Mouse (Mus musculus): ENCODE results near the gene Mtif3. TPM values are rescaled to one million over a fixed set of nuclear protein-coding genes. Genes with fewer than 3 reads are reported as not detected.
A peak's percentile ranks its signal among the peaks of the same experiment; 100 is the strongest.
"Not testable (repeated sequence)": the region's sequence is repeated elsewhere in the genome, so short reads cannot be mapped to it uniquely, and the experiment has no call there.

Gene Mtif3
- total RNA-seq, 4 experiments from 2014 or later = 18.4 to 23.7 (median 19.1) TPM

GRCm38 (mm10) chr5:146955651-146956050 is 7.9 kb downstream of the Mtif3 start:
- DNase-seq (ENCODE audit: low spot score in 2 of 2) = no peak

GRCm38 (mm10) chr5:146954576-146954975 is 9.0 kb downstream of the Mtif3 start:
- no peak for DNase-seq (ENCODE audit: low spot score in 2 of 2)

- DNase-seq (ENCODE audit: low spot score in 2 of 2) = peak; percentile 42 to 53
Observed at GRCm38 (mm10) chr5:146948508-146949088, 15.0 kb downstream of the Mtif3 start, which contains the start of gene Gtf3a. Gene Gtf3a (plus strand): TSS chr5:146948657.

- DNase-seq (ENCODE audit: low spot score in 2 of 2) = no peak
Observed at GRCm38 (mm10) chr5:146948041-146948507, 15.5 kb downstream of the Mtif3 start.

GRCm38 (mm10) chr5:146947497-146947896 is 16.1 kb downstream of the Mtif3 start:
- DNase-seq (ENCODE audit: low spot score in 2 of 2) = no peak

GRCm38 (mm10) chr5:146946682-146947081 is 16.9 kb downstream of the Mtif3 start:
- DNase-seq (ENCODE audit: low spot score in 2 of 2) = no peak

- DNase-seq (ENCODE audit: low spot score in 2 of 2) = no peak
Observed at GRCm38 (mm10) chr5:146944568-146944967, 19.0 kb downstream of the Mtif3 start.

- DNase-seq (ENCODE audit: low spot score in 2 of 2) = no peak
Observed at GRCm38 (mm10) chr5:146942965-146943364, 20.6 kb downstream of the Mtif3 start.

- not testable (repeated sequence) for DNase-seq (ENCODE audit: low spot score in 2 of 2)
Observed at GRCm38 (mm10) chr5:146941939-146942338, 21.7 kb downstream of the Mtif3 start.

GRCm38 (mm10) chr5:146940219-146940618 is 23.4 kb downstream of the Mtif3 start:
- DNase-seq (ENCODE audit: low spot score in 2 of 2) = no peak

GRCm38 (mm10) chr5:146939109-146939796 is 24.3 kb downstream of the Mtif3 start:
- no peak for DNase-seq (ENCODE audit: low spot score in 2 of 2)

- no peak for DNase-seq (ENCODE audit: low spot score in 2 of 2)
Observed at GRCm38 (mm10) chr5:146937541-146938503, 25.8 kb downstream of the Mtif3 start.

- DNase-seq (ENCODE audit: low spot score in 2 of 2) = no peak
Observed at GRCm38 (mm10) chr5:146933466-146933865, 30.1 kb downstream of the Mtif3 start.

GRCm38 (mm10) chr5:146931904-146932553 is 31.6 kb downstream of the Mtif3 start:
- no peak for DNase-seq (ENCODE audit: low spot score in 2 of 2)

- DNase-seq (ENCODE audit: low spot score in 2 of 2) = no peak
Observed at GRCm38 (mm10) chr5:146931422-146931821, 32.2 kb downstream of the Mtif3 start.

- DNase-seq (ENCODE audit: low spot score in 2 of 2) = no peak
Observed at GRCm38 (mm10) chr5:146926673-146927072, 36.9 kb downstream of the Mtif3 start.

GRCm38 (mm10) chr5:146923547-146923946 is 40.1 kb downstream of the Mtif3 start:
- no peak for DNase-seq (ENCODE audit: low spot score in 2 of 2)

GRCm38 (mm10) chr5:146921224-146921623 is 42.4 kb downstream of the Mtif3 start:
- DNase-seq (ENCODE audit: low spot score in 2 of 2) = no peak

GRCm38 (mm10) chr5:146920314-146921161 is 43.1 kb downstream of the Mtif3 start:
- DNase-seq (ENCODE audit: low spot score in 2 of 2) = no peak

- DNase-seq (ENCODE audit: low spot score in 2 of 2) = no peak
Observed at GRCm38 (mm10) chr5:146919874-146920273, 43.7 kb downstream of the Mtif3 start.

Measured in left cerebral cortex, adult 8-10 months (tissue).